Mouse (Mus musculus) monocyte, adult 2 months (primary cell): ENCODE data around the gene Sorcs2.

ENCODE experiments used
- DNase-seq, 2 experiments: peaks; one replicate each; pipeline ENCODE4 v3.0.0; 2022; ENCODE audit warnings: low spot score in 2 of 2, low read depth in 1 of 2

Gene Sorcs2

GRCm38 (mm10) chr5:36186294-36187053, 211.5 kb downstream of the Sorcs2 start:
- DNase-seq = no peak

- DNase-seq = no peak
Observed at GRCm38 (mm10) chr5:36182326-36182725, 215.6 kb downstream of the Sorcs2 start.

- DNase-seq = no peak
Observed at GRCm38 (mm10) chr5:36179708-36180107, 218.2 kb downstream of the Sorcs2 start.

- no peak for DNase-seq
Observed at GRCm38 (mm10) chr5:36178785-36179184, 219.2 kb downstream of the Sorcs2 start.

GRCm38 (mm10) chr5:36178215-36178614, 219.7 kb downstream of the Sorcs2 start:
- no peak for DNase-seq

- DNase-seq = no peak
Observed at GRCm38 (mm10) chr5:36176873-36177272, 221.1 kb downstream of the Sorcs2 start.

- DNase-seq = no peak
Observed at GRCm38 (mm10) chr5:36176409-36176808, 221.5 kb downstream of the Sorcs2 start.

GRCm38 (mm10) chr5:36174569-36175115, 223.3 kb downstream of the Sorcs2 start:
- no peak for DNase-seq

- DNase-seq = no peak
Observed at GRCm38 (mm10) chr5:36168963-36169650, 228.8 kb downstream of the Sorcs2 start.

- DNase-seq = no peak
Observed at GRCm38 (mm10) chr5:36166346-36167013, 231.5 kb downstream of the Sorcs2 start.

- DNase-seq = no peak
Observed at GRCm38 (mm10) chr5:36165424-36166302, 232.3 kb downstream of the Sorcs2 start.

GRCm38 (mm10) chr5:36154879-36155485, 243.0 kb downstream of the Sorcs2 start:
- no peak for DNase-seq

GRCm38 (mm10) chr5:36153261-36153660, 244.7 kb downstream of the Sorcs2 start:
- DNase-seq = no peak

- DNase-seq = no peak
Observed at GRCm38 (mm10) chr5:36151086-36151485, 246.9 kb downstream of the Sorcs2 start.

- DNase-seq = no peak
Observed at GRCm38 (mm10) chr5:36149098-36149497, 248.8 kb downstream of the Sorcs2 start.

GRCm38 (mm10) chr5:36146589-36146988, 251.3 kb downstream of the Sorcs2 start:
- no peak for DNase-seq

GRCm38 (mm10) chr5:36144560-36144959, 253.4 kb downstream of the Sorcs2 start:
- DNase-seq = no peak

GRCm38 (mm10) chr5:36141676-36142255, 256.2 kb downstream of the Sorcs2 start:
- no peak for DNase-seq

- no peak for DNase-seq
Observed at GRCm38 (mm10) chr5:36141112-36141511, 256.8 kb downstream of the Sorcs2 start.

GRCm38 (mm10) chr5:36139766-36140165, 258.2 kb downstream of the Sorcs2 start:
- no peak for DNase-seq
